In genomic region chr6:146641621-146642210, GRCm38 (mm10) we compare ENCODE assay signal across 8 mouse cellular contexts. TPM values are rescaled to one million over a fixed set of nuclear protein-coding genes. Genes with fewer than 3 reads are reported as not detected.
DNase-seq lines count a peak whose midpoint lies in the region; ATAC-seq lines count a peak whose summit lies in the region.

No protein-coding gene starts in this region.

- DNase-seq in kidney, postnatal 25 days: no peak
- no peak for DNase-seq in hindbrain, embryonic 11.5 days (ENCODE audit: low spot score)
- no peak for DNase-seq in midbrain, embryonic 10.5 days (ENCODE audit: low spot score)
- no peak for DNase-seq in frontal cortex, postnatal 25 days (ENCODE audit: low spot score in 2 of 2)
- no peak for DNase-seq in left cerebral cortex, postnatal 4 days
- DNase-seq in B cell, adult 2 months: no peak

- H3K4me1 ChIP-seq in kidney, embryonic 14.5 days (ENCODE audit: control insufficient read depth, insufficient read depth, low read length): peaks cover 6% of the 10 kb centered on the region; the same call in 1 of the 2 replicates
- H3K4me1 ChIP-seq in hindbrain, embryonic 11.5 days (replicated peaks; ENCODE audit: control insufficient read depth, insufficient read depth, low read length): peaks cover 4% of the 10 kb centered on the region; the same call in 1 of the 2 replicates
- peaks cover 18% of the 10 kb centered on the region for H3K4me1 ChIP-seq in midbrain, embryonic 10.5 days

- H3K27ac ChIP-seq in kidney, embryonic 14.5 days (ENCODE audit: low read depth, low read length): no peak overlapping the region
- no peak overlapping the region for H3K27ac ChIP-seq in hindbrain, embryonic 11.5 days (ENCODE audit: low read depth, low read length)
- H3K27ac ChIP-seq in midbrain, embryonic 10.5 days (replicated peaks): peak overlapping the region; percentile 96

- H3K9me3 ChIP-seq in kidney, embryonic 14.5 days (ENCODE audit: control insufficient read depth, low read length): no peaks in the 10 kb centered on the region
- H3K9me3 ChIP-seq in hindbrain, embryonic 11.5 days (ENCODE audit: control insufficient read depth, low read length): no peaks in the 10 kb centered on the region
- H3K9me3 ChIP-seq in midbrain, embryonic 10.5 days (replicated peaks): no peaks in the 10 kb centered on the region

- WGBS in kidney, embryonic 14.5 days: 66% methylated on average over 11 of the region's 11 CpGs
- 69% methylated on average over 11 of the region's 11 CpGs for WGBS in hindbrain, embryonic 11.5 days
- WGBS in midbrain, embryonic 10.5 days: 73% methylated on average over 11 of the region's 11 CpGs

- intact Hi-C loops in left cerebral cortex, postnatal 4 days (cut with DNase I): no loop called here

- peak overlapping the region; percentile 83 for H3K4me2 ChIP-seq in kidney, embryonic 14.5 days (replicated peaks; ENCODE audit: low read depth, low read length)
- peak overlapping the region; percentile 41 for H3K4me2 ChIP-seq in hindbrain, embryonic 11.5 days (replicated peaks; ENCODE audit: low read depth, low read length)

- H3K27me3 ChIP-seq in kidney, embryonic 14.5 days (ENCODE audit: control insufficient read depth, insufficient read depth, low read length): no peaks in the 10 kb centered on the region
- H3K27me3 ChIP-seq in hindbrain, embryonic 11.5 days (ENCODE audit: control insufficient read depth, insufficient read depth, low read length): no peaks in the 10 kb centered on the region
- peaks cover 7% of the 10 kb centered on the region; the same call in 1 of the 2 replicates for H3K27me3 ChIP-seq in midbrain, embryonic 10.5 days (ENCODE audit: low read depth, poor library complexity, severe bottlenecking)

- ATAC-seq in kidney, embryonic 14.5 days (ENCODE audit: low FRiP score, low TSS enrichment): no peak
- peak; percentile 7 for ATAC-seq in activated CD4-positive, CD25-positive, alpha-beta regulatory T cell, adult 4 months
- peak; percentile 28; the same call in 1 of the 2 replicates for ATAC-seq in hindbrain, embryonic 11.5 days (ENCODE audit: low FRiP score)

- H3K9ac ChIP-seq in kidney, embryonic 14.5 days (ENCODE audit: low read depth, low read length): peak overlapping the region; percentile 20; the same call in 1 of the 2 replicates
- 0 out of 2 replicates have a peak overlapping the region, but pooled peaks have one; percentile 34 for H3K9ac ChIP-seq in hindbrain, embryonic 11.5 days (ENCODE audit: low read depth, low read length)

- peak overlapping the region; percentile 87 for H3K4me3 ChIP-seq in kidney, embryonic 14.5 days (ENCODE audit: low read length)
- H3K4me3 ChIP-seq in hindbrain, embryonic 11.5 days (ENCODE audit: low read depth, low read length): peak overlapping the region; percentile 76
- peak overlapping the region; percentile 91 for H3K4me3 ChIP-seq in midbrain, embryonic 10.5 days

- H3K36me3 ChIP-seq in kidney, embryonic 14.5 days (ENCODE audit: control insufficient read depth, insufficient read depth, low read length): no peaks in the 10 kb centered on the region
- H3K36me3 ChIP-seq in hindbrain, embryonic 11.5 days (ENCODE audit: control insufficient read depth, insufficient read depth, low read length): no peaks in the 10 kb centered on the region
- H3K36me3 ChIP-seq in midbrain, embryonic 10.5 days: no peaks in the 10 kb centered on the region

RNA-seq across cellular contexts. Expression of gene Med21, which starts 0.6 kb away (rescaled TPM):
- polyA plus RNA-seq in kidney, embryonic 14.5 days (2014; fragmentation: Nextera tagmentation; extraction: Ambion mirVana): 143 and 185 TPM in 2 replicates
- polyA plus RNA-seq in activated CD4-positive, CD25-positive, alpha-beta regulatory T cell, adult 4 months (2017; shearing (Covaris generic)): 10 to 100 TPM; 66.6 to 70.2 TPM
- polyA plus RNA-seq in hindbrain, embryonic 11.5 days (2014; fragmentation: Nextera tagmentation; extraction: Ambion mirVana): 125 and 132 TPM in 2 replicates
- polyA plus RNA-seq in midbrain, embryonic 10.5 days (2016; fragmentation: Nextera tagmentation; extraction: Ambion mirVana): 132 and 135 TPM in 2 replicates
- 10 to 100 TPM; 42.6 to 49.1 TPM for total RNA-seq in left cerebral cortex, postnatal 4 days (2021)

RNA-seq across cellular contexts. Expression of gene Tm7sf3, which starts 0.9 kb away (rescaled TPM):
- polyA plus RNA-seq in kidney, embryonic 14.5 days (2014; fragmentation: Nextera tagmentation; extraction: Ambion mirVana): 20.3 and 37.4 TPM in 2 replicates
- polyA plus RNA-seq in activated CD4-positive, CD25-positive, alpha-beta regulatory T cell, adult 4 months (2017; shearing (Covaris generic)): 1 to 10 TPM; 2.5 to 4.7 TPM
- 25.8 and 27.8 TPM in 2 replicates for polyA plus RNA-seq in hindbrain, embryonic 11.5 days (2014; fragmentation: Nextera tagmentation; extraction: Ambion mirVana)
- 26.0 and 27.1 TPM in 2 replicates for polyA plus RNA-seq in midbrain, embryonic 10.5 days (2016; fragmentation: Nextera tagmentation; extraction: Ambion mirVana)
- 10 to 100 TPM; 30.6 to 32.4 TPM for total RNA-seq in left cerebral cortex, postnatal 4 days (2021)
